Comparison of ENCODE assay signal across 12 mouse cellular contexts in genomic region chr14:11151634-11152321, GRCm38 (mm10). TPM values are rescaled to one million over a fixed set of nuclear protein-coding genes. Genes with fewer than 3 reads are reported as not detected.
DNase-seq lines count a peak whose midpoint lies in the region; ATAC-seq and TF ChIP-seq lines count a peak whose summit lies in the region.
"Had no signal": no experiment of that assay in that cellular context is flagged by ENCODE, and none has a peak within 500 bp of the region (broad histone marks: within the 10 kb centered on the region; RNA-seq: fewer than 3 reads in every experiment).

No protein-coding gene starts in this region.

- H3K4me2 ChIP-seq in kidney, embryonic 15.5 days, result no peak overlapping the region
- H3K4me2 ChIP-seq: lung, embryonic 14.5 days had no signal

- no peak for TF ChIP-seq CTCF in heart, adult 2 months (IDR thresholded peaks at IDR 0.05)
- TF ChIP-seq CTCF in thymus, adult 2 months (IDR thresholded peaks at IDR 0.05; ENCODE audit: borderline replicate concordance, control insufficient read depth, extremely low read depth, insufficient read depth, low read length, poor library complexity), result no peak

- DNase-seq in heart, adult 2 months, result peak; percentile 81 to 85
- DNase-seq in heart, embryonic 10.5 days (ENCODE audit: low spot score), result no peak
- DNase-seq in gastrocnemius, postnatal 10 days, result peak; percentile 75
- DNase-seq in lung, postnatal 4 days, result peak; percentile 7 to 46
- no peak for DNase-seq in thymus, adult 2 months
- no peak for DNase-seq in cerebellum, adult 9-11 months
- DNase-seq: lung, embryonic 14.5 days; right cerebral cortex, postnatal 14 days; thymus, adult 18-20 months had no signal

- peak; percentile 33; the same call in 1 of the 2 replicates for ATAC-seq in kidney, embryonic 15.5 days (replicated peaks; ENCODE audit: low FRiP score)
- no peak for ATAC-seq in erythroid progenitor cell, adult 5-6 weeks (replicated peaks; ENCODE audit: low FRiP score, poor library complexity, severe bottlenecking)
- ATAC-seq: forebrain, embryonic 16.5 days had no signal

- H3K27me3 ChIP-seq in heart, adult 2 months (ENCODE audit: control insufficient read depth, insufficient read depth, low read length), result no peaks in the 10 kb centered on the region
- H3K27me3 ChIP-seq in heart, embryonic 10.5 days (ENCODE audit: insufficient read depth, poor library complexity, severe bottlenecking), result no peaks in the 10 kb centered on the region
- no peaks in the 10 kb centered on the region for H3K27me3 ChIP-seq in kidney, embryonic 15.5 days
- no peaks in the 10 kb centered on the region for H3K27me3 ChIP-seq in thymus, adult 2 months (ENCODE audit: control insufficient read depth, insufficient read depth, low read length)

- no peak overlapping the region for H3K4me3 ChIP-seq in heart, adult 2 months
- H3K4me3 ChIP-seq in heart, embryonic 10.5 days, result no peak overlapping the region
- no peak overlapping the region for H3K4me3 ChIP-seq in kidney, embryonic 15.5 days (replicated peaks)
- no peak overlapping the region for H3K4me3 ChIP-seq in thymus, adult 2 months (ENCODE audit: control insufficient read depth, insufficient read depth, low read length)

- H3K4me1 ChIP-seq in heart, adult 2 months (ENCODE audit: control insufficient read depth, insufficient read depth, low read length), result no peaks in the 10 kb centered on the region
- H3K4me1 ChIP-seq in heart, embryonic 10.5 days, result no peaks in the 10 kb centered on the region
- H3K4me1 ChIP-seq in kidney, embryonic 15.5 days, result peaks cover 10% of the 10 kb centered on the region; the same call in 1 of the 2 replicates
- no peaks in the 10 kb centered on the region for H3K4me1 ChIP-seq in thymus, adult 2 months (replicated peaks; ENCODE audit: control insufficient read depth, insufficient read depth, low read length)

- no peak overlapping the region for H3K9ac ChIP-seq in heart, adult 2 months (ENCODE audit: low read depth, low read length)
- no peak overlapping the region for H3K9ac ChIP-seq in kidney, embryonic 15.5 days
- H3K9ac ChIP-seq: lung, embryonic 14.5 days had no signal

- H3K9me3 ChIP-seq in heart, embryonic 10.5 days, result no peaks in the 10 kb centered on the region
- no peaks in the 10 kb centered on the region for H3K9me3 ChIP-seq in kidney, embryonic 15.5 days (replicated peaks)

- intact Hi-C loops in heart, adult 2 months (cut with DNase I), result no loop called here

- TF ChIP-seq POLR2A in heart, adult 2 months (IDR thresholded peaks at IDR 0.05; ENCODE audit: insufficient read depth, low read depth, low read length), result no peak
- no peak for TF ChIP-seq POLR2A in thymus, adult 2 months (IDR thresholded peaks at IDR 0.05; ENCODE audit: control insufficient read depth, extremely low read depth, insufficient read depth, low read length, poor library complexity)

- no peaks in the 10 kb centered on the region for H3K79me2 ChIP-seq in heart, adult 2 months (replicated peaks; ENCODE audit: control insufficient read depth, insufficient read depth, low read length)

- H3K36me3 ChIP-seq in heart, adult 2 months (ENCODE audit: control insufficient read depth, insufficient read depth, low read length), result no peaks in the 10 kb centered on the region
- no peaks in the 10 kb centered on the region for H3K36me3 ChIP-seq in heart, embryonic 10.5 days
- no peaks in the 10 kb centered on the region for H3K36me3 ChIP-seq in kidney, embryonic 15.5 days
- H3K36me3 ChIP-seq in thymus, adult 2 months (ENCODE audit: control insufficient read depth, insufficient read depth, low read length), result no peaks in the 10 kb centered on the region

- WGBS in heart, adult 2 months, result 67% methylated on average over 9 of the region's 9 CpGs
- 78% methylated on average over 9 of the region's 9 CpGs for WGBS in heart, embryonic 10.5 days
- WGBS in kidney, embryonic 15.5 days, result 63% methylated on average over 9 of the region's 9 CpGs
- WGBS in thymus, adult 2 months, result 94% methylated on average over 9 of the region's 9 CpGs

- TF ChIP-seq EP300 in heart, adult 2 months (IDR thresholded peaks at IDR 0.05; ENCODE audit: insufficient read depth, low read depth, low read length), result no peak

- H3K27ac ChIP-seq in heart, adult 2 months, result no peak overlapping the region
- H3K27ac ChIP-seq in heart, embryonic 10.5 days, result no peak overlapping the region
- H3K27ac ChIP-seq in kidney, embryonic 15.5 days, result no peak overlapping the region
- no peak overlapping the region for H3K27ac ChIP-seq in thymus, adult 2 months (ENCODE audit: control insufficient read depth, insufficient read depth, low read length)

RNA-seq across cellular contexts. Expression of gene Fhit, which starts 10.1 kb away (rescaled TPM):
- total RNA-seq in heart, adult 2 months (2021), result 1 to 10 TPM; 1.7 TPM
- 2.3 and 2.5 TPM in 2 replicates for polyA plus RNA-seq in heart, adult 2 months (2012; rRNA removed)
- polyA plus RNA-seq in heart, embryonic 10.5 days (2016; fragmentation: Nextera tagmentation; extraction: Ambion mirVana), result 3.4 and 4.4 TPM in 2 replicates
- total RNA-seq in gastrocnemius, postnatal 10 days (2021), result 1 to 10 TPM; 5.8 to 7.0 TPM
- polyA plus RNA-seq in kidney, embryonic 15.5 days (2015; fragmentation: Nextera tagmentation; extraction: Ambion mirVana), result 5.0 and 5.1 TPM in 2 replicates
- 4.3 TPM in 1 of 2 replicates, not detected in the other for total RNA-seq in erythroid progenitor cell, adult 5-6 weeks (2015; ENCODE audit: low replicate concordance)
- not detected in 2 replicates for total RNA-seq in erythroid progenitor cell, adult 5-6 weeks (2017; ENCODE audit: low replicate concordance)
- 5.0 and 5.4 TPM in 2 replicates for polyA plus RNA-seq in thymus, adult 2 months (2012; rRNA removed)

Comparison
In these comparisons a context has a peak if more than half of its experiments do, and no peak if none do; other contexts are left out.
1. DNase-seq: peak in heart, adult 2 months (2 of 2), gastrocnemius, postnatal 10 days (single experiment) and lung, postnatal 4 days (2 of 2); none in heart, embryonic 10.5 days (single experiment), thymus, adult 2 months (single experiment) and cerebellum, adult 9-11 months (single experiment).